Mouse (Mus musculus): ENCODE results near the gene Dmrt2.

Dmrt2 gene

GRCm38 (mm10) chr19:25675866-25676440 is 3.7 kb downstream of the Dmrt2 start:
- no peak for DNase-seq (ENCODE audit: low spot score)

GRCm38 (mm10) chr19:25698850-25699249 is 26.6 kb downstream of the Dmrt2 start:
- no peak for DNase-seq (ENCODE audit: low spot score)

GRCm38 (mm10) chr19:25713382-25713781 is 41.2 kb downstream of the Dmrt2 start:
- no peak for DNase-seq (ENCODE audit: low spot score)

- DNase-seq (ENCODE audit: low spot score): no peak
Observed at GRCm38 (mm10) chr19:25714927-25715326, 42.7 kb downstream of the Dmrt2 start.

- no peak for DNase-seq (ENCODE audit: low spot score)
Observed at GRCm38 (mm10) chr19:25722616-25723015, 50.4 kb downstream of the Dmrt2 start.
